Mouse (Mus musculus): ENCODE results near the gene Gm28042. TPM values are rescaled to one million over a fixed set of nuclear protein-coding genes. Genes with fewer than 3 reads are reported as not detected.

Gm28042 gene
- polyA plus RNA-seq, 1 experiment from 2014 or later, result 5.3 TPM

DNA sequence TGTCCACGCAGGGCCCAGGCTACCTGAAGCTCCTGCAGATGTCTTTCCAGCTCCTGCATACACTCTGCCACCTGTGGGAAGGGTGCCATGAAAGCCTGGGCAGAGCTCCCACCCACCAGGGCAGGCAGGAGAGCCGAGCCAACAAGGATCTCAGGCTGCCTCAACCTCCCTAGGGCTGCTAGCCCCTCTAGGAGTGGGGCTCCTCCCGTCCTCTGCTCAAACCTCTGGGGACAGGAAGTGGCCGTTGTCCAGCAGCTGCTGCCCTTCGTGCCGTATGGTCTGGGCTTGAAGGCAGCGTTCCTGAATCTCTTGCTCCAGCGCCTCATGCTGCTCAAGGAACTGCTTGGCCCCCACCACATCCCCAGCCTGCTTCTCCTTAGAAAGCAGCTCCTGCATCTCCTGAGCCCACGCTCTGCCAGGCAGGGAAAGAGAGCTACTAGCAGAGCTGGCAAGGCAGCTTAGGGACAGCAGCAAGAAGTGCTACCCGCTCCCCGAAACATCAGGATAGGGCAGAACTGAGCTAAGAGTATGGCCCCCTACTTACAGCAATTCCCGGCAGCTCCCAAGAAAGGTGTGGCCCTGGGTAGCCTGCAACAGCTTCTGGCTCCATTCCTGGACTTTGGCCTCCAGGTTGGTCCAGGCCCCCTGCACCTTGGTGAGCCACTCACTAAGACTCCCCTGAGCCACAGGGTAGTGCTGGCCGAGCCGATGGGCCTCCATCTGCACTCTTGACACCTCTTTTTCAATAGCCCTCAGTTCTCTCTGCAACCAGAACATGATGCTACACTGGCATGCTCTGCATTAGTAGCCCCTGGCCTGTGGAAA is 19.4 kb downstream of the Gm28042 start:
- DNase-seq (ENCODE audit: low spot score), result no peak
- WGBS, result 72% methylated on average over 14 of the region's 14 CpGs
- H3K9ac ChIP-seq (ENCODE audit: low read depth, low read length), result 0 out of 2 replicates have a peak overlapping the region, but pooled peaks have one; percentile 11

DNA sequence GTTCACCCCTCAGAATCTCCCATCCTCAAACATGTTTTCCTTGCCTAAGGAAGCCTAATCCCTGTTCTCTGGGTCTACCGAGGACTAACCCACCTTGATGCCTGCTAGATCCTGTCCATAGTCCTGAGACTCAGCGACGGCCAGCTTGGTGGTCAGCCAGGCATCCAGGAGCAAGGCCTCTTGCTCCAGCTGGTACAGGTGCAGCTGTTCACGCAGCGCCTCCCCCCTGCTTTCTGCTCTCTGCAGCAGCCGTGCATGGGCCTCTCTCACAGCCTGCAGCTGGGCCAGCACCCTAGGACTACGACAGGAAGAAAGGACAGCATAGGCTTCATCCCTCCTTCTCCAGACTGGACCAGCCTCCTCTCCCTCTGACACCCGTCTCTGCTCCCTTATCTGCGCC is 20.9 kb downstream of the Gm28042 start:
- Histone ChIP-seq H3K9ac (ENCODE audit: low read depth, low read length) (no peak overlapping the region), H3K36me3 (ENCODE audit: control insufficient read depth, insufficient read depth, low read length) (no peaks in the 10 kb centered on the region), H3K27me3 (ENCODE audit: control insufficient read depth, insufficient read depth, low read length) (no peaks in the 10 kb centered on the region), H3K4me3 (ENCODE audit: low read depth, low read length) (no peak overlapping the region), H3K27ac (ENCODE audit: low read depth, low read length) (no peak overlapping the region), H3K4me2 (replicated peaks; ENCODE audit: low read depth, low read length) (no peak overlapping the region), H3K4me1 (replicated peaks; ENCODE audit: control insufficient read depth, insufficient read depth, low read length) (no peaks in the 10 kb centered on the region), H3K9me3 (ENCODE audit: control insufficient read depth, low read length) (no peaks in the 10 kb centered on the region)
- ATAC-seq (ENCODE audit: low FRiP score) (no peak), DNase-seq (ENCODE audit: low spot score) (no peak)
- 81% methylated on average over 9 of the region's 9 CpGs for WGBS

More for the DNA sequence above, 19.4 kb downstream of the Gm28042 start:
- no peaks in the 10 kb centered on the region for H3K4me1 ChIP-seq (replicated peaks; ENCODE audit: control insufficient read depth, insufficient read depth, low read length)
- H3K27ac ChIP-seq (ENCODE audit: low read depth, low read length), result no peak overlapping the region
- ATAC-seq (ENCODE audit: low FRiP score), result no peak
- H3K9me3 ChIP-seq (ENCODE audit: control insufficient read depth, low read length), result no peaks in the 10 kb centered on the region
- H3K36me3 ChIP-seq (ENCODE audit: control insufficient read depth, insufficient read depth, low read length), result no peaks in the 10 kb centered on the region
- no peaks in the 10 kb centered on the region for H3K27me3 ChIP-seq (ENCODE audit: control insufficient read depth, insufficient read depth, low read length)
- H3K4me3 ChIP-seq (ENCODE audit: low read depth, low read length), result no peak overlapping the region
- no peak overlapping the region for H3K4me2 ChIP-seq (replicated peaks; ENCODE audit: low read depth, low read length)

DNA sequence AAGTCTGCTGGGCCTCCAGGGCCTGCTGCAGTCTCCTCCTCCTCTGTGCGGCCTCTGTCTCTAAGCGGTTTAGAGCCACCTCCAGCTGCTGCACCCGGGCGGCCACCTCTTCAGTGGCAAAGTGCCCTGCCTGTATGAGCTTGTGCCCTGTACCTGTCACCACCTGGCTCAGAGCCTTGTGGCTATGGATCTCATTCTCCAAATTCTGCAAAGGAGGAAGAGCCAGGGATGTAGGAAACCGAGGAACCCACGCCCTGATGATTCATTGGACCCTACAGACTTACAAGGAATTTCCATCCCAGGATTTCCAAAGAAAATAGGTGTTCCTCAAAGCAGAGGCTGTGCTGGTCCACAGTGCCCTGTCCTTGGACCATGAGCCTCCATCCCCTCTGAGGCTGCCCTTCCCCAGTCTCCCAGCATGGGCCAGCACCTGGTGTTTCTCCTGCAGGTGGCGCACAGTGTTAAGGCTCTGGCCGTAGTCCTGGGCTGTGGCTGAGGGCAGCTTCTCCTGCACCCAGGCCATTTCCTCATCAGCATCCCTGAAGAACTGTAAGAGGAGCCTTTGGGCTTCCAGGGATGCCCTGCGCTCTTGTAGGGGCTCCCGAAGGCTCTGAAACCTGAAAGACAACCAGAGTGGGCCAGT is 22.5 kb downstream of the Gm28042 start:
- H3K27me3 ChIP-seq (ENCODE audit: control insufficient read depth, insufficient read depth, low read length), result no peaks in the 10 kb centered on the region
- H3K4me3 ChIP-seq (ENCODE audit: low read depth, low read length), result no peak overlapping the region
- H3K9me3 ChIP-seq (ENCODE audit: control insufficient read depth, low read length), result no peaks in the 10 kb centered on the region
- peak; percentile 46 for DNase-seq (ENCODE audit: low spot score)
- no peak overlapping the region for H3K27ac ChIP-seq (ENCODE audit: low read depth, low read length)
- no peak for ATAC-seq (ENCODE audit: low FRiP score)
- no peak overlapping the region for H3K9ac ChIP-seq (ENCODE audit: low read depth, low read length)
- 63% methylated on average over 10 of the region's 10 CpGs for WGBS
- no peak overlapping the region for H3K4me2 ChIP-seq (replicated peaks; ENCODE audit: low read depth, low read length)
- H3K36me3 ChIP-seq (ENCODE audit: control insufficient read depth, insufficient read depth, low read length), result no peaks in the 10 kb centered on the region
- no peaks in the 10 kb centered on the region for H3K4me1 ChIP-seq (replicated peaks; ENCODE audit: control insufficient read depth, insufficient read depth, low read length)

GRCm38 (mm10) chr2:120051405-120051804 is 24.1 kb downstream of the Gm28042 start:
- ATAC-seq (ENCODE audit: low FRiP score) (no peak), DNase-seq (ENCODE audit: low spot score) (no peak)
- H3K36me3 ChIP-seq (ENCODE audit: control insufficient read depth, insufficient read depth, low read length), result no peaks in the 10 kb centered on the region
- no peak overlapping the region for H3K9ac ChIP-seq (ENCODE audit: low read depth, low read length)
- H3K4me2 ChIP-seq (replicated peaks; ENCODE audit: low read depth, low read length), result no peak overlapping the region
- no peak overlapping the region for H3K27ac ChIP-seq (ENCODE audit: low read depth, low read length)
- WGBS, result 60% methylated on average over 6 of the region's 6 CpGs
- H3K4me3 ChIP-seq (ENCODE audit: low read depth, low read length), result no peak overlapping the region
- H3K27me3 ChIP-seq (ENCODE audit: control insufficient read depth, insufficient read depth, low read length), result no peaks in the 10 kb centered on the region
- no peaks in the 10 kb centered on the region for H3K9me3 ChIP-seq (ENCODE audit: control insufficient read depth, low read length)
- no peaks in the 10 kb centered on the region for H3K4me1 ChIP-seq (replicated peaks; ENCODE audit: control insufficient read depth, insufficient read depth, low read length)

- Histone ChIP-seq H3K27ac (ENCODE audit: low read depth, low read length) (no peak overlapping the region), H3K4me2 (replicated peaks; ENCODE audit: low read depth, low read length) (no peak overlapping the region), H3K36me3 (ENCODE audit: control insufficient read depth, insufficient read depth, low read length) (no peaks in the 10 kb centered on the region), H3K4me3 (ENCODE audit: low read depth, low read length) (no peak overlapping the region), H3K9ac (ENCODE audit: low read depth, low read length) (no peak overlapping the region), H3K4me1 (replicated peaks; ENCODE audit: control insufficient read depth, insufficient read depth, low read length) (no peaks in the 10 kb centered on the region), H3K27me3 (ENCODE audit: control insufficient read depth, insufficient read depth, low read length) (no peaks in the 10 kb centered on the region), H3K9me3 (ENCODE audit: control insufficient read depth, low read length) (no peaks in the 10 kb centered on the region)
- DNase-seq (ENCODE audit: low spot score) (no peak), ATAC-seq (ENCODE audit: low FRiP score) (no peak)
- 88% methylated on average over 12 of the region's 12 CpGs for WGBS
Observed at GRCm38 (mm10) chr2:120054771-120055552, 27.7 kb downstream of the Gm28042 start.

DNA sequence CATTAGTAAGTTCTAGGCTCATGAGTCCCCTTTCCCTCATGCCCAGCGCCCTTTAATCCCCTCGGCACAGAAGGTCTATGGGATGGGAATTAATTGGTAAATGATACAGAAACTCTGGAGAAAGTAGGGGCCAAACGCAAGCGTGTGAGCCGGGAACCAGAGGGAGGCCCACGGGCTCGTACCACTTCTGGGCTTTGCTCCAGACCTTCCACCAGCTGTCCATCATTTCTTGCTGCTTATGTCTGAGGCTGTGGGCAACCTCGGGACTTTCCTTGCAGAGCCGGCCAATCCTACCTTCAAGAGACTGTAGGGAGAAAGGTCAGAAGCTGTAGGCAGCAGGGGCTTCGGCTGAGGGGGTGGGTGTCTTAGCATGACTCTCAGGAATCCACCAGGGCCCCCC is 28.6 kb downstream of the Gm28042 start:
- Histone ChIP-seq H3K4me2 (replicated peaks; ENCODE audit: low read depth, low read length) (no peak overlapping the region), H3K36me3 (ENCODE audit: control insufficient read depth, insufficient read depth, low read length) (no peaks in the 10 kb centered on the region), H3K27me3 (ENCODE audit: control insufficient read depth, insufficient read depth, low read length) (no peaks in the 10 kb centered on the region), H3K27ac (ENCODE audit: low read depth, low read length) (no peak overlapping the region), H3K9ac (ENCODE audit: low read depth, low read length) (no peak overlapping the region), H3K4me3 (ENCODE audit: low read depth, low read length) (no peak overlapping the region), H3K9me3 (ENCODE audit: control insufficient read depth, low read length) (no peaks in the 10 kb centered on the region), H3K4me1 (replicated peaks; ENCODE audit: control insufficient read depth, insufficient read depth, low read length) (no peaks in the 10 kb centered on the region)
- DNase-seq (ENCODE audit: low spot score) (no peak), ATAC-seq (ENCODE audit: low FRiP score) (no peak)
- 90% methylated on average over 10 of the region's 10 CpGs for WGBS

DNA sequence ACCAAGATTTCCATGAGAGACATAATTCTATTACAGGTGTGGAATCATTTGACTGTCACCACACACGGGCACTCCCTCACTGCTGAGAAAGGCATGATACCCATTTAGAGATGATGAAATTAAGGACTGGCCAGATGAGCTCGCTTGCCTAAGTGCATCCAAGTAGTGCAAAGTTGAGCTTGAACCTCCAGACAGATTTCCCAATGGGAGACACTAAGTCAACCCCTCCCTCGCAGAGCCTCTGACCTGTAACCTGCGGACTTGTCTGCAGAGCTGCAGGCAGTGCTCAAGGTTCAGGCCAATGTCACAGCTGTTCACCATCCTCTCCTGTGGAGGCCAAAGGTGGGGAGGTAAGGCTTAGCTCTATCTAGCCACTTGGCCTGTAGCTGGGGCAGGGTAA is 31.5 kb downstream of the Gm28042 start:
- DNase-seq (ENCODE audit: low spot score), result no peak
- Histone ChIP-seq H3K4me2 (replicated peaks; ENCODE audit: low read depth, low read length) (no peak overlapping the region), H3K9me3 (ENCODE audit: control insufficient read depth, low read length) (no peaks in the 10 kb centered on the region), H3K9ac (ENCODE audit: low read depth, low read length) (no peak overlapping the region), H3K4me3 (ENCODE audit: low read depth, low read length) (no peak overlapping the region), H3K27ac (ENCODE audit: low read depth, low read length) (no peak overlapping the region), H3K36me3 (ENCODE audit: control insufficient read depth, insufficient read depth, low read length) (no peaks in the 10 kb centered on the region), H3K27me3 (ENCODE audit: control insufficient read depth, insufficient read depth, low read length) (no peaks in the 10 kb centered on the region), H3K4me1 (replicated peaks; ENCODE audit: control insufficient read depth, insufficient read depth, low read length) (no peaks in the 10 kb centered on the region)
- ATAC-seq (ENCODE audit: low FRiP score), result no peak
- WGBS, result 87% methylated on average over 4 of the region's 4 CpGs

DNA sequence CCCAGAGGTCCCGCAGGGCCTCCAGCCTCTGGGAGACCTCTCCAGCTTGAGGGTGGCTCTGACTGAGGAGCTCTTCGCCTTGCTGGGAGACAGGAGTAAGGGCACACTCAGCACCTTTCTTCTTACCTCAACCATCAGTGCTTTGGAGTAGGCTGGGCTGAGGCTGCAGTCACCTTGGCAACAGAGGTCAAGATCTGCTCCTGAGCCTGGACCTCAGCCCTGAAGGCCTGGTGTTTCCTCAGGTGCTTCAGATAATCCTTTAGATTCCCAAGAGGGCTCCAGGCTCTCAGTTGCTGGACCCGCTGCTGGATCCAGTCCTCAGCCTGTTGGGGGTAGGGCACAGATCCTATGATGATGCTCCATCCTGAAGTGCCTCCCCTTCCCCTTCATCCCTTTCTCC is 32.2 kb downstream of the Gm28042 start:
- H3K27me3 ChIP-seq (ENCODE audit: control insufficient read depth, insufficient read depth, low read length), result no peaks in the 10 kb centered on the region
- no peak overlapping the region for H3K4me3 ChIP-seq (ENCODE audit: low read depth, low read length)
- ATAC-seq (ENCODE audit: low FRiP score), result no peak
- no peak for DNase-seq (ENCODE audit: low spot score)
- H3K36me3 ChIP-seq (ENCODE audit: control insufficient read depth, insufficient read depth, low read length), result no peaks in the 10 kb centered on the region
- 81% methylated on average over 3 of the region's 3 CpGs for WGBS
- H3K27ac ChIP-seq (ENCODE audit: low read depth, low read length), result no peak overlapping the region
- H3K9ac ChIP-seq (ENCODE audit: low read depth, low read length), result no peak overlapping the region
- no peak overlapping the region for H3K4me2 ChIP-seq (replicated peaks; ENCODE audit: low read depth, low read length)
- no peaks in the 10 kb centered on the region for H3K4me1 ChIP-seq (replicated peaks; ENCODE audit: control insufficient read depth, insufficient read depth, low read length)
- no peaks in the 10 kb centered on the region for H3K9me3 ChIP-seq (ENCODE audit: control insufficient read depth, low read length)

Measured in hindbrain, embryonic 11.5 days (tissue).